Mouse (Mus musculus): ENCODE results near the gene Zfp536.

DNA sequence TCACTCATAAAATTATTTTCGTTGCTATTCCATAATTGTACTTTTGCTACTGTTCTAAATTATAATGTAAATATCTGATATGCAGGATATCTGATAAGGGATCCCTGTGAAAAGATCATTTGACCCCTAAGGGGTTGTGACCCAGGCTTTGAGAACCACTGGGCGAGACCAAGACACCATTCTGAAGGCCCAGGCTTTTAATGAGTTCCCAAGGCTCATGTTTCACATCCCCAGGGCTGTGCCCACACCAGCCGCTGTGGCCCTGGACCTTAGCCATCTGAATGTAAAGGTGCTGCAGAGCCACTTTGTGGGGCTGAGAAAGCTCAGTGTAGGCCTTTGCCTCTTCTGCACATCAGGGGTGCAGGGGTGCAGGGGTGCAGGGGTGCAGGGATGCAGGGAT is 221.1 kb downstream of the Zfp536 start:
- TF ChIP-seq E2F4 (IDR thresholded peaks at IDR 0.05; ENCODE audit: insufficient replicate concordance, low read depth, low read length): no peak
- no peak for TF ChIP-seq NRF1 (IDR thresholded peaks at IDR 0.05; ENCODE audit: low read depth, low read length)
- TF ChIP-seq CTCF (conservative IDR thresholded peaks at IDR 0.05 in 1 of 2, IDR thresholded peaks at IDR 0.05 in 1 of 2; ENCODE audit: low read depth in 2 of 2, low read length in 2 of 2): no peak
- TF ChIP-seq POLR2A (IDR thresholded peaks at IDR 0.05; ENCODE audit: low read depth, low read length): no peak
- no peak for TF ChIP-seq CHD2 (IDR thresholded peaks at IDR 0.05; ENCODE audit: low read length)
- TF ChIP-seq RAD21 (IDR thresholded peaks at IDR 0.05; ENCODE audit: low read depth, low read length): no peak

Data from CH12.LX (cell line).